Mouse (Mus musculus) CH12.LX (cell line): ENCODE data around the gene Ppp2r5e. TPM values are rescaled to one million over a fixed set of nuclear protein-coding genes. Genes with fewer than 3 reads are reported as not detected.

Experiments
- DNase-seq: peaks from one replicate; pipeline ENCODE4 v3.0.0-alpha.2; 2013; ENCODE audit errors: extremely low read depth
- H3K27ac ChIP-seq: 2 replicates; pipeline ENCODE4 v1.5.1; 2012; ENCODE audit warnings: low read depth, mild to moderate bottlenecking, control low read depth, moderate library complexity; ENCODE audit not compliant: insufficient read depth
- H3K27me3 ChIP-seq: replicated peaks from 2 replicates; pipeline ENCODE3; 2012; ENCODE audit warnings: inconsistent platforms
- H3K36me3 ChIP-seq, 2 experiments: replicated peaks in 1 of 2; 2 replicates each; pipeline versions ENCODE3 to v1.6.1; 2012; ENCODE audit warnings: inconsistent platforms in 1 of 2, low read length in 1 of 2, mild to moderate bottlenecking in 1 of 2, mixed read lengths in 1 of 2, moderate library complexity in 1 of 2; ENCODE audit not compliant: control insufficient read depth in 1 of 2, insufficient read depth in 1 of 2
- H3K4me1 ChIP-seq, 2 experiments: 2 replicates each; pipeline ENCODE4 v1.6.1; 2012; ENCODE audit warnings: inconsistent platforms in 1 of 2, moderate library complexity in 1 of 2; ENCODE audit not compliant: insufficient read depth in 2 of 2, control insufficient read depth in 1 of 2
- H3K4me2 ChIP-seq: 2 replicates; pipeline ENCODE4 v1.6.1; 2012; ENCODE audit warnings: low read depth, mild to moderate bottlenecking, control low read depth; ENCODE audit not compliant: poor library complexity, insufficient read depth, severe bottlenecking
- H3K4me3 ChIP-seq, 3 experiments: fragments of 150-350 bp in 1 of 3; sonication (generic) in 1 of 3; replicated peaks in 1 of 3; 2 replicates each; pipeline versions ENCODE3 to v1.5.1; 2011 to 2012; ENCODE audit warnings: low read depth in 2 of 3, low read length in 2 of 3, mild to moderate bottlenecking in 2 of 3, moderate library complexity in 2 of 3, control low read depth in 1 of 3, improper control_type of control experiment in 1 of 3, inconsistent platforms in 1 of 3, mixed read lengths in 1 of 3; ENCODE audit not compliant: poor library complexity in 1 of 3
- H3K79me2 ChIP-seq: replicated peaks from 2 replicates; pipeline ENCODE4 v1.6.1; 2012; ENCODE audit warnings: mild to moderate bottlenecking, moderate library complexity; ENCODE audit not compliant: control insufficient read depth, poor library complexity, insufficient read depth, severe bottlenecking; ENCODE audit errors: extremely low read depth
- H3K9ac ChIP-seq: 2 replicates; pipeline ENCODE4 v1.6.1; 2012; ENCODE audit warnings: low read depth, mild to moderate bottlenecking, control low read depth, moderate library complexity; ENCODE audit not compliant: insufficient read depth
- H3K9me3 ChIP-seq: replicated peaks from 2 replicates; pipeline ENCODE3; 2012; ENCODE audit warnings: low read length, inconsistent platforms, mixed read lengths
- BHLHE40 ChIP-seq: IDR thresholded peaks from 2 replicates; pipeline ENCODE4 v1.6.1; 2011; ENCODE audit warnings: mild to moderate bottlenecking, low read depth, low read length, improper control_type of control experiment
- E2F4 ChIP-seq: IDR thresholded peaks from 2 replicates; pipeline ENCODE4 v1.6.1; 2011; ENCODE audit warnings: low read depth, low read length, improper control_type of control experiment; ENCODE audit not compliant: insufficient replicate concordance
- EP300 ChIP-seq: IDR thresholded peaks from 2 replicates; pipeline ENCODE4 v1.6.1; 2011; ENCODE audit warnings: low read length, improper control_type of control experiment
- ETS1 ChIP-seq: conservative IDR thresholded peaks from 2 replicates; pipeline ENCODE4 v1.6.1; 2012; ENCODE audit warnings: low read depth, mild to moderate bottlenecking, inconsistent platforms, low read length, improper control_type of control experiment, moderate library complexity
- GABPA ChIP-seq: IDR thresholded peaks from 2 replicates; pipeline ENCODE4 v1.6.1; 2012; ENCODE audit warnings: low read depth, low read length, improper control_type of control experiment, inconsistent platforms; ENCODE audit not compliant: insufficient replicate concordance
- IRF4 ChIP-seq: IDR thresholded peaks from 2 replicates; pipeline ENCODE4 v1.6.1; 2014; ENCODE audit warnings: low read depth, mild to moderate bottlenecking, inconsistent platforms, low read length, improper control_type of control experiment
- JUN ChIP-seq: IDR thresholded peaks from 2 replicates; pipeline ENCODE4 v1.6.1; 2011; ENCODE audit warnings: low read depth, mild to moderate bottlenecking, low read length, improper control_type of control experiment, moderate library complexity; ENCODE audit not compliant: insufficient read depth
- KAT2A ChIP-seq: IDR thresholded peaks from 2 replicates; pipeline ENCODE4 v1.6.1; 2012; ENCODE audit warnings: low read length, improper control_type of control experiment, inconsistent platforms; ENCODE audit not compliant: insufficient replicate concordance
- MAFK ChIP-seq: IDR thresholded peaks from 2 replicates; pipeline ENCODE4 v1.6.1; 2011; ENCODE audit warnings: low read length, improper control_type of control experiment; ENCODE audit not compliant: insufficient replicate concordance
- MAX ChIP-seq: IDR thresholded peaks from 2 replicates; pipeline ENCODE4 v1.6.1; 2011; ENCODE audit warnings: low read length, improper control_type of control experiment
- MAZ ChIP-seq: IDR thresholded peaks from 2 replicates; pipeline ENCODE4 v1.6.1; 2012; ENCODE audit warnings: low read depth, mild to moderate bottlenecking, inconsistent platforms, low read length, improper control_type of control experiment, moderate library complexity
- MEF2A ChIP-seq: IDR thresholded peaks from 2 replicates; pipeline ENCODE4 v1.6.1; 2014; ENCODE audit warnings: low read depth, mild to moderate bottlenecking, inconsistent platforms, low read length, improper control_type of control experiment, borderline replicate concordance
- MXI1 ChIP-seq: IDR thresholded peaks from 2 replicates; pipeline ENCODE4 v1.6.1; 2011; ENCODE audit warnings: mild to moderate bottlenecking, low read depth, low read length, improper control_type of control experiment
- NELFE ChIP-seq: IDR thresholded peaks from 2 replicates; pipeline ENCODE4 v1.6.1; 2011; ENCODE audit warnings: low read depth, low read length, improper control_type of control experiment
- NRF1 ChIP-seq: IDR thresholded peaks from 2 replicates; pipeline ENCODE4 v1.6.1; 2014; ENCODE audit warnings: low read depth, mild to moderate bottlenecking, inconsistent platforms, low read length, improper control_type of control experiment, moderate library complexity
- POLR2A ChIP-seq: IDR thresholded peaks from 2 replicates; pipeline ENCODE4 v1.6.1; 2011; ENCODE audit warnings: low read depth, mild to moderate bottlenecking, improper control_type of control experiment, low read length
- POLR2AphosphoS2 ChIP-seq: IDR thresholded peaks from 2 replicates; pipeline ENCODE4 v1.6.1; 2011; ENCODE audit warnings: low read depth, low read length, improper control_type of control experiment
- RCOR1 ChIP-seq: conservative IDR thresholded peaks from 2 replicates; pipeline ENCODE4 v1.6.1; 2012; ENCODE audit warnings: low read depth, mild to moderate bottlenecking, inconsistent platforms, low read length, improper control_type of control experiment
- SMC3 ChIP-seq: IDR thresholded peaks from 2 replicates; pipeline ENCODE4 v1.6.1; 2011; ENCODE audit warnings: low read depth, low read length, improper control_type of control experiment
- TBP ChIP-seq: conservative IDR thresholded peaks from 2 replicates; pipeline ENCODE4 v1.6.1; 2011; ENCODE audit warnings: low read depth, low read length, improper control_type of control experiment
- UBTF ChIP-seq: IDR thresholded peaks from 2 replicates; pipeline ENCODE4 v1.6.1; 2012; ENCODE audit warnings: low read depth, mild to moderate bottlenecking, inconsistent platforms, low read length, improper control_type of control experiment, moderate library complexity
- USF2 ChIP-seq: conservative IDR thresholded peaks from 2 replicates; pipeline ENCODE4 v1.6.1; 2011; ENCODE audit warnings: low read depth, low read length, improper control_type of control experiment
- ZC3H11A ChIP-seq: IDR thresholded peaks from 2 replicates; pipeline ENCODE4 v1.6.1; 2012; ENCODE audit warnings: low read depth, mild to moderate bottlenecking, inconsistent platforms, low read length, improper control_type of control experiment
- ZMIZ1 ChIP-seq: IDR thresholded peaks from 2 replicates; pipeline ENCODE4 v1.6.1; 2012; ENCODE audit warnings: low read depth, mild to moderate bottlenecking, inconsistent platforms, low read length, improper control_type of control experiment
- ZNF384 ChIP-seq: IDR thresholded peaks from 2 replicates; pipeline ENCODE4 v1.6.1; 2012; ENCODE audit warnings: low read depth, low read length, improper control_type of control experiment, inconsistent platforms
- dilution Hi-C: fragments of 300-500 bp; cut with MboI; formaldehyde crosslinking; loops from 2 replicates; pipeline ENCODE4 v1.14.3; 2020; ENCODE audit warnings: low sequenced_read_pairs; ENCODE audit not compliant: extremely low pct_unique_long_range_greater_than_20kb, extremely low pct_ligation_motif_present
- in situ Hi-C: fragments of 300-500 bp; cut with MboI; formaldehyde crosslinking; loops from 3 replicates; pipeline ENCODE4 v1.14.3; 2019; ENCODE audit warnings: low sequenced_read_pairs, low pct_ligation_motif_present, low pct_unique_long_range_greater_than_20kb, mixed read lengths
- polyA plus RNA-seq: library from polyadenylated mRNA; unstranded; fragments of >175 nt; gene quantifications from 2 replicates; pipeline ENCODE4 v1.2.1, GENCODE M21; 2012; ENCODE audit warnings: low read depth; ENCODE audit not compliant: insufficient read length
- total RNA-seq, 2 experiments: library from RNA; depleted of rRNA; stranded (reverse); fragments of 300-350 nt in 1 of 2; fragments of >200 nt in 1 of 2; gene quantifications; 2 replicates each; pipeline ENCODE4 v1.2.3; 2012 to 2014

Gene Ppp2r5e
- total and polyA plus RNA-seq, 3 experiments: 9.3 to 21.7 (median 10.0) TPM

GRCm38 (mm10) chr12:75557813-75558212 lies 38.2 kb downstream of the Ppp2r5e start:
- no peak overlapping the region for H3K4me2 ChIP-seq
- no peaks in the 10 kb centered on the region for H3K27me3 ChIP-seq
- H3K9me3 ChIP-seq: no peaks in the 10 kb centered on the region
- DNase-seq: no peak
- in situ Hi-C loops (no loop called here), dilution Hi-C loops (no loop called here)
- no peak overlapping the region for H3K9ac ChIP-seq
- H3K36me3 ChIP-seq: peaks cover 4 to 38% of the 10 kb centered on the region in 2 experiments
- no peak overlapping the region for H3K4me3 ChIP-seq
- peaks cover 8 to 33% of the 10 kb centered on the region in 2 experiments; a peak in 3 of 4 replicates for H3K4me1 ChIP-seq
- TF ChIP-seq BHLHE40 (no peak), EP300 (no peak), MXI1 (no peak), MEF2A (no peak), USF2 (no peak), MAZ (no peak), ZNF384 (no peak), ZC3H11A (no peak), JUN (no peak), ETS1 (no peak), NELFE (no peak), MAX (no peak)
- TF ChIP-seq, all 38 proteins: peak for 0
- Histone ChIP-seq H3K27ac (no peak overlapping the region), H3K79me2 (peaks cover 4% of the 10 kb centered on the region; the same call in 1 of the 2 replicates)

GRCm38 (mm10) chr12:75555032-75555431 lies 41.0 kb downstream of the Ppp2r5e start:
- H3K27me3 ChIP-seq: no peaks in the 10 kb centered on the region
- no peak for DNase-seq
- dilution Hi-C loops (no loop called here), in situ Hi-C loops (no loop called here)
- no peak for TF ChIP-seq GABPA
- no peak for TF ChIP-seq E2F4
- TF ChIP-seq TBP: no peak
- TF ChIP-seq POLR2A: no peak
- no peak for TF ChIP-seq MAZ
- no peak for TF ChIP-seq KAT2A
- TF ChIP-seq RCOR1: no peak
- TF ChIP-seq ZMIZ1: no peak
- no peak for TF ChIP-seq NRF1
- no peak for TF ChIP-seq MEF2A
- no peak for TF ChIP-seq UBTF
- no peak for TF ChIP-seq NELFE
- no peak for TF ChIP-seq IRF4
- TF ChIP-seq MAFK: no peak
- no peak for TF ChIP-seq SMC3
- no peak for TF ChIP-seq POLR2AphosphoS2
- H3K4me1 ChIP-seq: peaks cover 4 to 20% of the 10 kb centered on the region in 2 experiments; a peak in 3 of 4 replicates
- H3K79me2 ChIP-seq: peaks cover 4% of the 10 kb centered on the region; the same call in 1 of the 2 replicates
- H3K9me3 ChIP-seq: no peaks in the 10 kb centered on the region
- no peak overlapping the region for H3K27ac ChIP-seq
- peaks cover 2 to 36% of the 10 kb centered on the region in 2 experiments for H3K36me3 ChIP-seq
- H3K4me3 ChIP-seq: no peak overlapping the region
- no peak overlapping the region for H3K4me2 ChIP-seq
- no peak overlapping the region for H3K9ac ChIP-seq
